8 mouse cellular contexts compared by ENCODE assay signal in the genomic region with DNA sequence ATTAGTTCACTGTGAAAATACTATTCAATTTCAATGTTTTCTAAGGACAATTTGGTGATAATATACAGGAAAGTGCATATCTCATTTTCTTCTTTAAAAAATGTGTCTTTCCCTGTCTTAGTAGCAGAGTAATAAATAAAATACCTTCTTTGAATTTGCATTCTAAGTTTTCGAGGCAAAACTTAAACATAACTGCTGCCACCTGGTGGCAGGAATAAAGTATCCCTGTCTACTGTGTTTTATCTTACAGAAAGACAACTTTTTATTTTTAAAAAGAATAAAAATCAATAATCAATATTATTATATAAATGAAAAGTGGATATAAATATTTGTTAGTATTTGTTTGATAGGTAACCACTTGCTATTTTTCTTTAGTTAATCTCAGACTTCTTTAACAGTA. TPM values are rescaled to one million over a fixed set of nuclear protein-coding genes. Genes with fewer than 3 reads are reported as not detected.
DNase-seq lines count a peak whose midpoint lies in the region; ATAC-seq lines count a peak whose summit lies in the region.
"Had no signal": no experiment of that assay in that cellular context is flagged by ENCODE, and none has a peak within 500 bp of the region (broad histone marks: within the 10 kb centered on the region; RNA-seq: fewer than 3 reads in every experiment).

No protein-coding gene starts in this region.

- H3K9ac ChIP-seq in hindbrain, embryonic 11.5 days (ENCODE audit: low read depth, low read length): no peak overlapping the region
- H3K9ac ChIP-seq in hindbrain, embryonic 12.5 days: no peak overlapping the region
- H3K9ac ChIP-seq: embryonic facial prominence, embryonic 13.5 days had no signal

- H3K9me3 ChIP-seq in hindbrain, embryonic 11.5 days (ENCODE audit: control insufficient read depth, low read length): no peaks in the 10 kb centered on the region
- no peaks in the 10 kb centered on the region for H3K9me3 ChIP-seq in hindbrain, embryonic 12.5 days (replicated peaks)
- H3K9me3 ChIP-seq in forebrain, embryonic 10.5 days: no peaks in the 10 kb centered on the region
- H3K9me3 ChIP-seq: embryonic facial prominence, embryonic 13.5 days had no signal

- no peak overlapping the region for H3K4me2 ChIP-seq in hindbrain, embryonic 11.5 days (replicated peaks; ENCODE audit: low read depth, low read length)
- no peak overlapping the region for H3K4me2 ChIP-seq in hindbrain, embryonic 12.5 days (replicated peaks)
- H3K4me2 ChIP-seq: embryonic facial prominence, embryonic 13.5 days had no signal

- peak; percentile 49 for DNase-seq in hindbrain, embryonic 11.5 days (ENCODE audit: low spot score)
- peak; percentile 52 for DNase-seq in right cerebral cortex, postnatal 4 days
- no peak for DNase-seq in right cerebral cortex, postnatal 25 days
- peak; percentile 38 for DNase-seq in ZHBTc4 (ENCODE audit: low read depth, low spot score)
- DNase-seq in lung, postnatal 10 days: peak; percentile 20
- DNase-seq in forebrain, embryonic 10.5 days (ENCODE audit: extremely low spot score, low spot score): no peak

- ATAC-seq in hindbrain, embryonic 11.5 days (ENCODE audit: low FRiP score): no peak
- ATAC-seq in hindbrain, embryonic 12.5 days (ENCODE audit: low FRiP score): no peak

- H3K27ac ChIP-seq in hindbrain, embryonic 11.5 days (ENCODE audit: low read depth, low read length): no peak overlapping the region
- no peak overlapping the region for H3K27ac ChIP-seq in hindbrain, embryonic 12.5 days
- no peak overlapping the region for H3K27ac ChIP-seq in forebrain, embryonic 10.5 days
- H3K27ac ChIP-seq: embryonic facial prominence, embryonic 13.5 days had no signal

- no peaks in the 10 kb centered on the region for H3K4me1 ChIP-seq in hindbrain, embryonic 11.5 days (replicated peaks; ENCODE audit: control insufficient read depth, insufficient read depth, low read length)
- no peaks in the 10 kb centered on the region for H3K4me1 ChIP-seq in hindbrain, embryonic 12.5 days
- H3K4me1 ChIP-seq in forebrain, embryonic 10.5 days: no peaks in the 10 kb centered on the region
- H3K4me1 ChIP-seq: embryonic facial prominence, embryonic 13.5 days had no signal

- H3K27me3 ChIP-seq in hindbrain, embryonic 11.5 days (ENCODE audit: control insufficient read depth, insufficient read depth, low read length): no peaks in the 10 kb centered on the region
- H3K27me3 ChIP-seq in hindbrain, embryonic 12.5 days: no peaks in the 10 kb centered on the region
- H3K27me3 ChIP-seq in forebrain, embryonic 10.5 days (ENCODE audit: poor library complexity, severe bottlenecking): no peaks in the 10 kb centered on the region
- H3K27me3 ChIP-seq: embryonic facial prominence, embryonic 13.5 days had no signal

- WGBS in hindbrain, embryonic 11.5 days: 55% methylated on average over 1 of the region's 1 CpGs
- WGBS in hindbrain, embryonic 12.5 days: 50% methylated on average over 1 of the region's 1 CpGs
- WGBS in forebrain, embryonic 10.5 days: 68% methylated on average over 1 of the region's 1 CpGs

- H3K36me3 ChIP-seq in hindbrain, embryonic 11.5 days (ENCODE audit: control insufficient read depth, insufficient read depth, low read length): no peaks in the 10 kb centered on the region
- H3K36me3 ChIP-seq in hindbrain, embryonic 12.5 days: peaks cover 26% of the 10 kb centered on the region
- peaks cover 38% of the 10 kb centered on the region for H3K36me3 ChIP-seq in forebrain, embryonic 10.5 days (replicated peaks)

- H3K4me3 ChIP-seq in hindbrain, embryonic 11.5 days (ENCODE audit: low read depth, low read length): no peak overlapping the region
- no peak overlapping the region for H3K4me3 ChIP-seq in hindbrain, embryonic 12.5 days
- H3K4me3 ChIP-seq in forebrain, embryonic 10.5 days: no peak overlapping the region
- H3K4me3 ChIP-seq: embryonic facial prominence, embryonic 13.5 days had no signal

RNA-seq across cellular contexts. Expression of a gene that starts 47.6 kb away (rescaled TPM):
- 26.2 and 33.5 TPM in 2 replicates for polyA plus RNA-seq in hindbrain, embryonic 11.5 days (2014; fragmentation: Nextera tagmentation; extraction: Ambion mirVana)
- 45.4 and 52.7 TPM in 2 replicates for polyA plus RNA-seq in hindbrain, embryonic 12.5 days (2016; fragmentation: Nextera tagmentation; extraction: Ambion mirVana)
- polyA plus RNA-seq in forebrain, embryonic 10.5 days (2016; fragmentation: Nextera tagmentation; extraction: Ambion mirVana): 22.0 and 22.3 TPM in 2 replicates

RNA-seq across cellular contexts. Expression of a gene that starts 47.8 kb away (rescaled TPM):
- polyA plus RNA-seq in hindbrain, embryonic 11.5 days (2014; fragmentation: Nextera tagmentation; extraction: Ambion mirVana): 14.1 and 19.9 TPM in 2 replicates
- polyA plus RNA-seq in hindbrain, embryonic 12.5 days (2016; fragmentation: Nextera tagmentation; extraction: Ambion mirVana): 16.9 and 18.7 TPM in 2 replicates
- 11.3 and 13.0 TPM in 2 replicates for polyA plus RNA-seq in forebrain, embryonic 10.5 days (2016; fragmentation: Nextera tagmentation; extraction: Ambion mirVana)

Comparison
In these comparisons a context has a peak if more than half of its experiments do, and no peak if none do; other contexts are left out.
1. DNase-seq: peak in hindbrain, embryonic 11.5 days (single experiment), right cerebral cortex, postnatal 4 days (single experiment), ZHBTc4 (single experiment) and lung, postnatal 10 days (single experiment); none in right cerebral cortex, postnatal 25 days (single experiment) and forebrain, embryonic 10.5 days (single experiment).